ENCODE assay signal across 25 mouse cellular contexts in the genomic region with DNA sequence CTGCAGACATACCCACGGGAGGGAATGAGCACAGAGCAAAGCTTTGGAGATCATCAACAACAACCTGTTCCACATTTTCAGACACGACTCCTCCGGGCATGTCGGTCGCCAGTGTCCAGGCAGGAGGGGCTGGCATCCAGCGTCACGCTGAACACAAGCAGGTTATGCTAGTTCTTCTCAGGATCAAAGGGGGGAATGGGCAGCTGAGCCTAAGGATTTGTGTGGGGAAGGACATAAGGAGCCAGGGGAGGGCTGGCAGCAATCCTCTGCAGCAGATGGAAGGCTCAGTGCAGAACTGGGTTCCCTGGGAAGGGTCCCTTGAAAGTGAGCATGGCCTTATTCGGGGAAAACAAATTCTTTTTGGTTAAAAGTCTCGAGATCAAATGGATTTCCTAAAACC. TPM values are rescaled to one million over a fixed set of nuclear protein-coding genes. Genes with fewer than 3 reads are reported as not detected.
DNase-seq lines count a peak whose midpoint lies in the region; ATAC-seq and TF ChIP-seq lines count a peak whose summit lies in the region.
"Had no signal": no experiment of that assay in that cellular context is flagged by ENCODE, and none has a peak within 500 bp of the region (broad histone marks: within the 10 kb centered on the region; RNA-seq: fewer than 3 reads in every experiment).

No protein-coding gene starts in this region.

- H3K9me3 ChIP-seq in midbrain, postnatal 0 days (ENCODE audit: low read length), result no peaks in the 10 kb centered on the region
- no peaks in the 10 kb centered on the region for H3K9me3 ChIP-seq in midbrain, embryonic 15.5 days
- H3K9me3 ChIP-seq: embryonic facial prominence, embryonic 13.5 days; forebrain, embryonic 13.5 days; heart, embryonic 10.5 days; hindbrain, embryonic 12.5 days had no signal

- no peak for ATAC-seq in midbrain, postnatal 0 days (ENCODE audit: low FRiP score)
- no peak for ATAC-seq in midbrain, embryonic 15.5 days (replicated peaks)
- ATAC-seq: activated CD4-positive, CD25-positive, alpha-beta regulatory T cell, adult 4 months; forebrain, embryonic 13.5 days; forebrain, postnatal 0 days; intestine, postnatal 0 days; Patski had no signal

- 82% methylated on average over 9 of the region's 9 CpGs for WGBS in midbrain, postnatal 0 days
- WGBS in midbrain, embryonic 15.5 days, result 78% methylated on average over 9 of the region's 9 CpGs

- no peaks in the 10 kb centered on the region for H3K27me3 ChIP-seq in midbrain, postnatal 0 days (ENCODE audit: insufficient read depth, low read length)
- no peaks in the 10 kb centered on the region for H3K27me3 ChIP-seq in midbrain, embryonic 15.5 days (replicated peaks)
- H3K27me3 ChIP-seq: embryonic facial prominence, embryonic 13.5 days; forebrain, embryonic 13.5 days; hindbrain, embryonic 12.5 days; Patski had no signal

- no peaks in the 10 kb centered on the region; the same call in 1 of the 2 replicates for H3K4me1 ChIP-seq in midbrain, postnatal 0 days (ENCODE audit: insufficient read depth, low read length)
- peaks cover 6% of the 10 kb centered on the region; the same call in 1 of the 2 replicates for H3K4me1 ChIP-seq in midbrain, embryonic 15.5 days

- peak; percentile 58 for DNase-seq in midbrain, postnatal 0 days (ENCODE audit: low spot score)
- DNase-seq in cerebellum, adult 18-20 months, result peak; percentile 23 to 29
- DNase-seq in cerebellum, adult 9-11 months, result peak; percentile 36
- peak; percentile 20 to 34 for DNase-seq in cerebellum, postnatal 36 days
- no peak for DNase-seq in heart, adult 11 months
- no peak for DNase-seq in layer of hippocampus, postnatal 36 days
- DNase-seq in urinary bladder, adult 2 months (ENCODE audit: low spot score), result no peak
- DNase-seq: adrenal gland, postnatal 14 days; forebrain, postnatal 0 days; gastrocnemius, postnatal 36 days; heart, adult 18-20 months; heart, postnatal 10 days; heart, postnatal 4 days; kidney, adult 9 months had no signal

- no peak overlapping the region for H3K27ac ChIP-seq in midbrain, postnatal 0 days (ENCODE audit: low read depth, low read length)
- H3K27ac ChIP-seq in midbrain, embryonic 15.5 days, result no peak overlapping the region
- H3K27ac ChIP-seq: embryonic facial prominence, embryonic 13.5 days; forebrain, embryonic 13.5 days; heart, embryonic 10.5 days; hindbrain, embryonic 12.5 days had no signal

- no peak overlapping the region for H3K9ac ChIP-seq in midbrain, postnatal 0 days (replicated peaks; ENCODE audit: low read length, poor library complexity, severe bottlenecking)
- H3K9ac ChIP-seq in midbrain, embryonic 15.5 days, result no peak overlapping the region
- H3K9ac ChIP-seq: embryonic facial prominence, embryonic 13.5 days; forebrain, embryonic 13.5 days; forebrain, postnatal 0 days; hindbrain, embryonic 12.5 days had no signal

- H3K4me3 ChIP-seq in midbrain, postnatal 0 days (ENCODE audit: low read depth, low read length), result no peak overlapping the region
- H3K4me3 ChIP-seq in midbrain, embryonic 15.5 days, result no peak overlapping the region
- H3K4me3 ChIP-seq: embryonic facial prominence, embryonic 13.5 days; forebrain, embryonic 13.5 days; heart, embryonic 10.5 days; hindbrain, embryonic 12.5 days had no signal

- TF ChIP-seq CTCF in midbrain, postnatal 0 days (IDR thresholded peaks at IDR 0.05), result no peak

- no peak overlapping the region for H3K4me2 ChIP-seq in midbrain, postnatal 0 days (ENCODE audit: low read depth, low read length, poor library complexity, severe bottlenecking)
- no peak overlapping the region for H3K4me2 ChIP-seq in midbrain, embryonic 15.5 days
- H3K4me2 ChIP-seq: embryonic facial prominence, embryonic 13.5 days; forebrain, embryonic 13.5 days; hindbrain, embryonic 12.5 days had no signal

- no peaks in the 10 kb centered on the region for H3K36me3 ChIP-seq in midbrain, postnatal 0 days (ENCODE audit: insufficient read depth, low read length)
- no peaks in the 10 kb centered on the region for H3K36me3 ChIP-seq in midbrain, embryonic 15.5 days (replicated peaks)
- H3K36me3 ChIP-seq: embryonic facial prominence, embryonic 13.5 days; heart, embryonic 10.5 days; hindbrain, embryonic 12.5 days had no signal

RNA-seq across cellular contexts. Expression of gene Fcnb, which starts 49.1 kb away (rescaled TPM):
- total RNA-seq in midbrain, postnatal 0 days (2014; rRNA removed), result not detected in 2 replicates
- polyA plus RNA-seq in midbrain, postnatal 0 days (2015; fragmentation: Nextera tagmentation; extraction: Ambion mirVana), result not detected in 2 replicates
- 0.43 TPM in 1 of 2 replicates, not detected in the other for polyA plus RNA-seq in midbrain, embryonic 15.5 days (2015; fragmentation: Nextera tagmentation; extraction: Ambion mirVana)
- not detected for total RNA-seq in layer of hippocampus, postnatal 36 days (2021)
- polyA plus RNA-seq in urinary bladder, adult 2 months (2012; rRNA removed), result not detected in 2 replicates
- total RNA-seq: adrenal gland, adult 18-20 months; CH12.LX; forebrain, postnatal 0 days; gastrocnemius, adult 8-10 months; gastrocnemius, postnatal 36 days; heart, adult 18-20 months; heart, postnatal 10 days; heart, postnatal 4 days had no signal
- polyA plus RNA-seq: activated CD4-positive, CD25-positive, alpha-beta regulatory T cell, adult 4 months; embryonic facial prominence, embryonic 13.5 days; forebrain, embryonic 13.5 days; forebrain, postnatal 0 days; heart, embryonic 10.5 days; intestine, postnatal 0 days; Patski had no signal

RNA-seq across cellular contexts. Expression of gene Olfm1, which starts 59.0 kb away (rescaled TPM):
- total RNA-seq in midbrain, postnatal 0 days (2014; rRNA removed), result 486 and 500 TPM in 2 replicates
- 426 and 440 TPM in 2 replicates for polyA plus RNA-seq in midbrain, postnatal 0 days (2015; fragmentation: Nextera tagmentation; extraction: Ambion mirVana)
- 322 and 328 TPM in 2 replicates for polyA plus RNA-seq in midbrain, embryonic 15.5 days (2015; fragmentation: Nextera tagmentation; extraction: Ambion mirVana)
- total RNA-seq in layer of hippocampus, postnatal 36 days (2021), result 1,000 to 10,000 TPM; 1,684 to 1,758 TPM
- 33.9 and 46.8 TPM in 2 replicates for polyA plus RNA-seq in urinary bladder, adult 2 months (2012; rRNA removed)

Comparison
In these comparisons a context has a peak if more than half of its experiments do, and no peak if none do; other contexts are left out.
1. DNase-seq: peak in midbrain, postnatal 0 days (single experiment), cerebellum, adult 18-20 months (2 of 2), cerebellum, adult 9-11 months (single experiment) and cerebellum, postnatal 36 days (2 of 2); none in heart, adult 11 months (single experiment), layer of hippocampus, postnatal 36 days (0 of 2) and urinary bladder, adult 2 months (single experiment).